Mouse (Mus musculus) stomach, embryonic 14.5 days (tissue): ENCODE measurements around the gene Fam172a. TPM values are rescaled to one million over a fixed set of nuclear protein-coding genes. Genes with fewer than 3 reads are reported as not detected.
A peak's percentile ranks its signal among the peaks of the same experiment; 100 is the strongest.

Experiments used
- ATAC-seq: fragments of 200-750 bp; cut with Nextera tagmentation; 2 replicates; pipeline ENCODE4 v1.8.0; 2017; ENCODE audit warnings: low read depth, moderate TSS enrichment; ENCODE audit not compliant: insufficient number of reproducible peaks, insufficient read depth, low FRiP score
- H3K27ac ChIP-seq: fragments of 300-500 bp; sonication (generic); 2 replicates; pipeline ENCODE4 v1.5.1; 2014; ENCODE audit warnings: mild to moderate bottlenecking, low read length, moderate library complexity, mixed read lengths
- H3K27me3 ChIP-seq: fragments of 300-500 bp; sonication (generic); 2 replicates; pipeline ENCODE4 v1.6.1; 2014; ENCODE audit warnings: low read length, control low read depth, mixed read lengths; ENCODE audit not compliant: control insufficient read depth, insufficient read depth
- H3K36me3 ChIP-seq: fragments of 300-500 bp; sonication (generic); 2 replicates; pipeline ENCODE4 v1.6.1; 2014; ENCODE audit warnings: mild to moderate bottlenecking, control low read depth, low read length, moderate library complexity, mixed read lengths; ENCODE audit not compliant: control insufficient read depth, insufficient read depth
- H3K4me1 ChIP-seq: fragments of 300-500 bp; sonication (generic); 2 replicates; pipeline ENCODE4 v1.6.1; 2014; ENCODE audit warnings: low read length, control low read depth, mixed read lengths; ENCODE audit not compliant: control insufficient read depth, insufficient read depth
- H3K4me2 ChIP-seq: fragments of 300-500 bp; sonication (generic); replicated peaks from 2 replicates; pipeline ENCODE4 v1.6.1; 2014; ENCODE audit warnings: low read depth, low read length, control low read depth
- H3K4me3 ChIP-seq: fragments of 300-500 bp; sonication (generic); 2 replicates; pipeline ENCODE4 v1.5.1; 2014; ENCODE audit warnings: low read depth, low read length, control low read depth
- H3K9ac ChIP-seq: fragments of 300-500 bp; sonication (generic); replicated peaks from 2 replicates; pipeline ENCODE4 v1.6.1; 2014; ENCODE audit warnings: low read depth, mild to moderate bottlenecking, control low read depth, low read length, moderate library complexity, mixed read lengths
- H3K9me3 ChIP-seq: fragments of 300-500 bp; sonication (generic); 2 replicates; pipeline ENCODE4 v1.6.1; 2016; ENCODE audit warnings: low read depth, low read length, control low read depth; ENCODE audit not compliant: control insufficient read depth
- WGBS: fragments of 180-500 bp; shearing (Covaris S2); extraction: QIAGEN DNeasy Blood & Tissue Kit; methylation state at CpG from one replicate; pipeline ENCODE4 v1.1.7; 2014; 5-methylcytosine and 5-hydroxymethylcytosine counted together
- polyA plus RNA-seq: library from polyadenylated mRNA; unstranded; fragments of >200 nt; fragmentation: Nextera tagmentation; extraction: Ambion mirVana; gene quantifications from 2 replicates; pipeline ENCODE4 v1.2.1, GENCODE M21; 2014

Fam172a gene
- polyA plus RNA-seq, 1 experiment from 2014 or later = 33.3 TPM

GRCm38 (mm10) chr13:78200991-78201870 lies 499.4 kb downstream of the Fam172a start:
- Histone ChIP-seq H3K27me3 (no peaks in the 10 kb centered on the region), H3K27ac (peak overlapping the region; percentile 87; the same call in 1 of the 2 replicates), H3K4me1 (peaks cover 3% of the 10 kb centered on the region; the same call in 1 of the 2 replicates), H3K9me3 (no peaks in the 10 kb centered on the region), H3K9ac (0 out of 2 replicates have a peak overlapping the region, but pooled peaks have one; percentile 33), H3K4me3 (peak overlapping the region; percentile 81), H3K4me2 (peak overlapping the region; percentile 60), H3K36me3 (no peaks in the 10 kb centered on the region)
- peak; percentile 66; the same call in 1 of the 2 replicates for ATAC-seq
- under 1% methylated on average over 30 of the region's 30 CpGs for WGBS

GRCm38 (mm10) chr13:78201871-78202565 lies 500.2 kb downstream of the Fam172a start:
- Histone ChIP-seq H3K9me3 (no peaks in the 10 kb centered on the region), H3K4me2 (peak overlapping the region; percentile 60), H3K4me3 (peak overlapping the region; percentile 81), H3K9ac (peak overlapping the region; percentile 33; the same call in 1 of the 2 replicates), H3K36me3 (no peaks in the 10 kb centered on the region), H3K27me3 (no peaks in the 10 kb centered on the region), H3K4me1 (peaks cover 4% of the 10 kb centered on the region; the same call in 1 of the 2 replicates), H3K27ac (peak overlapping the region; percentile 87)
- ATAC-seq = no peak
- WGBS = 2% methylated on average over 22 of the region's 22 CpGs

GRCm38 (mm10) chr13:78202574-78203347 lies 500.9 kb downstream of the Fam172a start:
- no peaks in the 10 kb centered on the region for H3K9me3 ChIP-seq
- peak overlapping the region; percentile 81 for H3K4me3 ChIP-seq
- H3K9ac ChIP-seq = peak overlapping the region; percentile 64
- H3K27me3 ChIP-seq = no peaks in the 10 kb centered on the region
- peak overlapping the region; percentile 60 for H3K4me2 ChIP-seq
- peak overlapping the region; percentile 87 for H3K27ac ChIP-seq
- H3K36me3 ChIP-seq = no peaks in the 10 kb centered on the region
- under 1% methylated on average over 47 of the region's 47 CpGs for WGBS
- no peak for ATAC-seq
- H3K4me1 ChIP-seq = peaks cover 7% of the 10 kb centered on the region; the same call in 1 of the 2 replicates

GRCm38 (mm10) chr13:78203348-78204061 lies 501.7 kb downstream of the Fam172a start:
- peak; percentile 48 for ATAC-seq
- no peaks in the 10 kb centered on the region for H3K36me3 ChIP-seq
- 0 out of 2 replicates have a peak, but pooled peaks cover 3% of the 10 kb centered on the region for H3K27me3 ChIP-seq
- H3K4me1 ChIP-seq = peaks cover 7% of the 10 kb centered on the region; the same call in 1 of the 2 replicates
- H3K4me2 ChIP-seq = peak overlapping the region; percentile 60
- peak overlapping the region; percentile 87 for H3K27ac ChIP-seq
- no peaks in the 10 kb centered on the region for H3K9me3 ChIP-seq
- peak overlapping the region; percentile 64 for H3K9ac ChIP-seq
- WGBS = 1% methylated on average over 32 of the region's 37 CpGs
- peak overlapping the region; percentile 81 for H3K4me3 ChIP-seq

- Histone ChIP-seq H3K27ac (no peak overlapping the region), H3K4me1 (peaks cover 16% of the 10 kb centered on the region), H3K9ac (no peak overlapping the region), H3K4me3 (no peak overlapping the region), H3K36me3 (no peaks in the 10 kb centered on the region), H3K27me3 (0 out of 2 replicates have a peak, but pooled peaks cover 3% of the 10 kb centered on the region), H3K4me2 (peak overlapping the region; percentile 60; the same call in 1 of the 2 replicates), H3K9me3 (no peaks in the 10 kb centered on the region)
- no peak for ATAC-seq
These were observed 503.6 kb downstream of the Fam172a start for GRCm38 (mm10) chr13:78205426-78205825.

GRCm38 (mm10) chr13:78206891-78207430 lies 505.1 kb downstream of the Fam172a start:
- Histone ChIP-seq H3K27ac (no peak overlapping the region), H3K27me3 (0 out of 2 replicates have a peak, but pooled peaks cover 3% of the 10 kb centered on the region), H3K9ac (no peak overlapping the region; the same call in 1 of the 2 replicates), H3K4me3 (0 out of 2 replicates have a peak overlapping the region, but pooled peaks have one; percentile 11), H3K4me2 (peak overlapping the region; percentile 29), H3K9me3 (no peaks in the 10 kb centered on the region), H3K4me1 (peaks cover 26% of the 10 kb centered on the region), H3K36me3 (no peaks in the 10 kb centered on the region)
- no peak for ATAC-seq
- WGBS = 45% methylated on average over 7 of the region's 7 CpGs

- no peak overlapping the region for H3K27ac ChIP-seq
- no peaks in the 10 kb centered on the region for H3K9me3 ChIP-seq
- H3K4me1 ChIP-seq = peaks cover 26% of the 10 kb centered on the region
- 0 out of 2 replicates have a peak, but pooled peaks cover 3% of the 10 kb centered on the region for H3K27me3 ChIP-seq
- H3K4me3 ChIP-seq = peak overlapping the region; percentile 9; the same call in 1 of the 2 replicates
- no peak for ATAC-seq
- H3K4me2 ChIP-seq = peak overlapping the region; percentile 34
- H3K36me3 ChIP-seq = no peaks in the 10 kb centered on the region
- 25% methylated on average over 12 of the region's 12 CpGs for WGBS
- H3K9ac ChIP-seq = no peak overlapping the region
These were observed 506.2 kb downstream of the Fam172a start for GRCm38 (mm10) chr13:78207796-78208645.
